Mouse (Mus musculus): ENCODE measurements around the gene Actn1.

GRCm38 (mm10) chr12:80307556-80307955 lies 47.4 kb upstream of the Actn1 start:
- TF ChIP-seq POLR2A (IDR thresholded peaks at IDR 0.05; ENCODE audit: insufficient read depth, low read depth, low read length) (no peak), EP300 (IDR thresholded peaks at IDR 0.05; ENCODE audit: insufficient read depth, low read depth, low read length) (no peak), CTCF (IDR thresholded peaks at IDR 0.05) (no peak)

Measured in heart, adult 2 months (tissue).